Mouse (Mus musculus) thymus, adult 2 months (tissue): ENCODE results near the gene Rab10.

Experiments
- CTCF ChIP-seq: fragments of 200-500 bp; IDR thresholded peaks from 2 replicates; pipeline ENCODE4 v1.5.1; 2012; ENCODE audit warnings: mild to moderate bottlenecking, control low read depth, low read length, moderate library complexity, borderline replicate concordance; ENCODE audit not compliant: control insufficient read depth, poor library complexity, insufficient read depth; ENCODE audit errors: extremely low read depth
- POLR2A ChIP-seq: fragments of 200-500 bp; IDR thresholded peaks from 2 replicates; pipeline ENCODE4 v1.6.1; 2012; ENCODE audit warnings: mild to moderate bottlenecking, low read length, control low read depth, moderate library complexity; ENCODE audit not compliant: control insufficient read depth, poor library complexity, insufficient read depth; ENCODE audit errors: extremely low read depth

DNA sequence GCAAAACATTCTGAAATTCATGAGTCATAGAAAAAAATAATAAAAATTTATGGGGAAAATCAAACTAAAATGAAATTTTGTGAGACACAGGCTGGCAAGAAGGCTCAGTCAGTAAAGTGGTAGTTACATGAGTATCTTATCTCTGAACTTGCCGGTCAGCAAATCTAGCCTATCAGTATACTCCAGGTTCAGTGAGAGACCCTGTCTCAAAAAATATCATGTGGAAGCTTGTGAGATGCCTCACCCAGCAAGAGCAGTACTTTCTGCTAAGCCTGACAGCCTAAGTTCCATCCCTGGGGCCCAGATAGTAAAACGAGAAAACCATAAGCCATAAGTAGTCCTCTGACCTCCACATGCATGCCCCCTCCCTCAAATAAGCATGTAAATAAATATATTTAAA lies 44.6 kb downstream of the Rab10 start:
- TF ChIP-seq CTCF (no peak), POLR2A (no peak)
